Mouse (Mus musculus) MN1 (cell line): ENCODE results near the gene Zfyve28.

Source experiments
- DNase-seq: peaks from one replicate; pipeline ENCODE4 v3.0.0-alpha.2; 2016; ENCODE audit warnings: low spot score

Gene Zfyve28

GRCm38 (mm10) chr5:34177091-34177490 is 111.2 kb downstream of the Zfyve28 start:
- peak; percentile 79 for DNase-seq

- DNase-seq, result no peak
Measured at GRCm38 (mm10) chr5:34176691-34177090, 111.6 kb downstream of the Zfyve28 start.

- DNase-seq, result no peak
Measured at GRCm38 (mm10) chr5:34175403-34175694, 112.9 kb downstream of the Zfyve28 start.

GRCm38 (mm10) chr5:34174550-34175402 is 113.5 kb downstream of the Zfyve28 start:
- DNase-seq, result no peak

GRCm38 (mm10) chr5:34174021-34174420 is 114.2 kb downstream of the Zfyve28 start:
- DNase-seq, result no peak

- no peak for DNase-seq
Measured at GRCm38 (mm10) chr5:34170726-34171125, 117.5 kb downstream of the Zfyve28 start.

GRCm38 (mm10) chr5:34169954-34170353 is 118.3 kb downstream of the Zfyve28 start:
- no peak for DNase-seq

GRCm38 (mm10) chr5:34168950-34169891 is 119.0 kb downstream of the Zfyve28 start, which contains the start of the genes Poln and Haus3:
TSS of gene Poln (minus strand) at chr5:34169448.
TSS of gene Haus3 (minus strand) at chr5:34169527.
- peak; percentile 99 for DNase-seq

- DNase-seq, result no peak
Measured at GRCm38 (mm10) chr5:34167857-34168256, 120.4 kb downstream of the Zfyve28 start.

- no peak for DNase-seq
Measured at GRCm38 (mm10) chr5:34165793-34166192, 122.5 kb downstream of the Zfyve28 start.

GRCm38 (mm10) chr5:34148476-34148875 is 139.8 kb downstream of the Zfyve28 start:
- no peak for DNase-seq

GRCm38 (mm10) chr5:34147554-34147953 is 140.7 kb downstream of the Zfyve28 start:
- DNase-seq, result no peak
